Mouse (Mus musculus): ENCODE measurements around the gene Aox4.

DNA sequence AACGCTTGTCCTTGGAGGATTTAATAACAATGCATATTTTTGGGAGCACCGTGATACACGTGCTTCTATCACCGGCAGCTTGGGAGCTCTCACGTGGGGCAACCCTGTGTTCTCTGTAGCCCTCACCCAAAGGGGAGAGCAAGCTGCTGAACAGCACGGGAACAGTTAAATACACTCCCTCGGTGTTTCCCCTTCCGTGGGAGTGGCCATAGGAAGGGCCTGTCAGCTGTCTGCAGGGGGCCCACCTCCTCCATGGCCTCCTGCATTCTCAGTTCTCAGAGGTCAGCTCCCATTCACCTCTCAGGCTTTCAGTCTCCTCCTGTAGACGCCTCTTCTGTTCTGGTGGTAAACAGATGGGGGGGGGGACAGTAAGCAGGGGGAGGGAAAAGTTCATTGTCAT lies 65.7 kb downstream of the Aox4 start:
- TF ChIP-seq CTCF (IDR thresholded peaks at IDR 0.05; ENCODE audit: insufficient read depth, low read length) (no peak), POLR2A (IDR thresholded peaks at IDR 0.05; ENCODE audit: borderline replicate concordance, extremely low read depth, low read depth, low read length) (no peak)
